8 mouse cellular contexts compared by ENCODE assay signal in the genomic region with DNA sequence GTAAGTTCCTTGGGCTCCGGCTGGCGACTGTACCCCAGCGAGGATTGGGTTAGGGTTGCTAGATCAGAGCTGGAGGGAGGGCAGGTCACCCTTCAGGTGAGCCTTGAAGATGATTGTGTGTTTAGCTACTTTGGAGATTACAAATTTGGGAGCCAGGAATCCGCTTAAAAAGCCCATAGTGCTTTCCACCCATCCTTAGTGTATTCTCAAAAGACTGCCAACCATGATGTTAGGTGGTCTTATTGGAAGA. TPM values are rescaled to one million over a fixed set of nuclear protein-coding genes. Genes with fewer than 3 reads are reported as not detected.
DNase-seq lines count a peak whose midpoint lies in the region; ATAC-seq lines count a peak whose summit lies in the region.

No protein-coding gene starts in this region.

- no peak for ATAC-seq in kidney, embryonic 14.5 days (ENCODE audit: low FRiP score, low TSS enrichment)
- no peak for ATAC-seq in hindbrain, embryonic 14.5 days (ENCODE audit: low FRiP score)
- ATAC-seq in midbrain, embryonic 15.5 days (replicated peaks): no peak
- ATAC-seq in inflammation-experienced regulatory T-cells, adult 6 months: no peak

- H3K4me2 ChIP-seq in kidney, embryonic 14.5 days (replicated peaks; ENCODE audit: low read depth, low read length): peak overlapping the region; percentile 81
- peak overlapping the region; percentile 68 for H3K4me2 ChIP-seq in hindbrain, embryonic 14.5 days (replicated peaks)
- H3K4me2 ChIP-seq in midbrain, embryonic 15.5 days: peak overlapping the region; percentile 81

- H3K4me1 ChIP-seq in kidney, embryonic 14.5 days (ENCODE audit: control insufficient read depth, insufficient read depth, low read length): peaks cover 5% of the 10 kb centered on the region; the same call in 1 of the 2 replicates
- peaks cover 4% of the 10 kb centered on the region; the same call in 1 of the 2 replicates for H3K4me1 ChIP-seq in brown adipose tissue, adult 24 weeks (ENCODE audit: control insufficient read depth, insufficient read depth, insufficient read length, low read length)
- H3K4me1 ChIP-seq in hindbrain, embryonic 14.5 days (replicated peaks; ENCODE audit: control insufficient read depth, insufficient read depth, low read length): peaks cover 8% of the 10 kb centered on the region
- H3K4me1 ChIP-seq in midbrain, embryonic 15.5 days: peaks cover 19% of the 10 kb centered on the region

- H3K27me3 ChIP-seq in kidney, embryonic 14.5 days (ENCODE audit: control insufficient read depth, insufficient read depth, low read length): no peaks in the 10 kb centered on the region
- no peaks in the 10 kb centered on the region for H3K27me3 ChIP-seq in hindbrain, embryonic 14.5 days (ENCODE audit: control insufficient read depth, insufficient read depth, low read length)
- no peaks in the 10 kb centered on the region for H3K27me3 ChIP-seq in midbrain, embryonic 15.5 days (replicated peaks)

- DNase-seq in kidney, adult 11 months: no peak
- DNase-seq in hindbrain, embryonic 14.5 days (ENCODE audit: low spot score): no peak
- no peak for DNase-seq in gastrocnemius, adult 8-10 months (ENCODE audit: low spot score in 2 of 2)
- DNase-seq in frontal cortex, postnatal 14 days (ENCODE audit: low spot score in 2 of 2): no peak

- H3K9ac ChIP-seq in kidney, embryonic 14.5 days (ENCODE audit: low read depth, low read length): peak overlapping the region; percentile 99
- H3K9ac ChIP-seq in hindbrain, embryonic 14.5 days: peak overlapping the region; percentile 86
- H3K9ac ChIP-seq in midbrain, embryonic 15.5 days: peak overlapping the region; percentile 83

- H3K36me3 ChIP-seq in kidney, embryonic 14.5 days (ENCODE audit: control insufficient read depth, insufficient read depth, low read length): peaks cover 35% of the 10 kb centered on the region
- H3K36me3 ChIP-seq in hindbrain, embryonic 14.5 days (replicated peaks; ENCODE audit: control insufficient read depth, insufficient read depth): peaks cover 39% of the 10 kb centered on the region
- peaks cover 15% of the 10 kb centered on the region for H3K36me3 ChIP-seq in midbrain, embryonic 15.5 days (replicated peaks)

- H3K27ac ChIP-seq in kidney, embryonic 14.5 days (ENCODE audit: low read depth, low read length): peak overlapping the region; percentile 99
- H3K27ac ChIP-seq in brown adipose tissue, adult 24 weeks (replicated peaks; ENCODE audit: low read depth, low read length): peak overlapping the region; percentile 75
- peak overlapping the region; percentile 97 for H3K27ac ChIP-seq in hindbrain, embryonic 14.5 days
- peak overlapping the region; percentile 95 for H3K27ac ChIP-seq in midbrain, embryonic 15.5 days

- no peaks in the 10 kb centered on the region for H3K9me3 ChIP-seq in kidney, embryonic 14.5 days (ENCODE audit: control insufficient read depth, low read length)
- H3K9me3 ChIP-seq in hindbrain, embryonic 14.5 days (ENCODE audit: control insufficient read depth, low read length): no peaks in the 10 kb centered on the region
- no peaks in the 10 kb centered on the region for H3K9me3 ChIP-seq in midbrain, embryonic 15.5 days

- peak overlapping the region; percentile 91 for H3K4me3 ChIP-seq in kidney, embryonic 14.5 days (ENCODE audit: low read length)
- H3K4me3 ChIP-seq in brown adipose tissue, adult 24 weeks (ENCODE audit: insufficient read depth, low read depth, low read length): peak overlapping the region; percentile 85
- peak overlapping the region; percentile 75 for H3K4me3 ChIP-seq in hindbrain, embryonic 14.5 days (replicated peaks; ENCODE audit: low read length)
- H3K4me3 ChIP-seq in midbrain, embryonic 15.5 days: peak overlapping the region; percentile 66

- WGBS in kidney, embryonic 14.5 days: 5% methylated on average over 4 of the region's 4 CpGs
- WGBS in hindbrain, embryonic 14.5 days: 2% methylated on average over 4 of the region's 4 CpGs
- WGBS in midbrain, embryonic 15.5 days: 1% methylated on average over 4 of the region's 4 CpGs

RNA-seq across cellular contexts. Expression of gene Rpl29, which starts 0.7 kb away (rescaled TPM):
- 1,370 and 1,590 TPM in 2 replicates for polyA plus RNA-seq in kidney, embryonic 14.5 days (2014; fragmentation: Nextera tagmentation; extraction: Ambion mirVana)
- 143 and 152 TPM in 2 replicates for polyA plus RNA-seq in brown adipose tissue, adult 24 weeks (2012; ENCODE audit: insufficient read depth, insufficient read length, missing spikeins)
- polyA plus RNA-seq in hindbrain, embryonic 14.5 days (2014; fragmentation: Nextera tagmentation; extraction: Ambion mirVana): 650 and 781 TPM in 2 replicates
- 553 and 554 TPM in 2 replicates for polyA plus RNA-seq in midbrain, embryonic 15.5 days (2015; fragmentation: Nextera tagmentation; extraction: Ambion mirVana)
- 1,000 to 10,000 TPM; 1,038 to 1,832 (median 1,102) TPM for polyA plus RNA-seq in inflammation-experienced regulatory T-cells, adult 6 months (2017; shearing (Covaris generic))
- total RNA-seq in gastrocnemius, adult 8-10 months (2022): 100 to 1,000 TPM; 259 to 320 (median 274) TPM

RNA-seq across cellular contexts. Expression of gene Acy1, which starts 8.2 kb away (rescaled TPM):
- 41.1 and 44.5 TPM in 2 replicates for polyA plus RNA-seq in kidney, embryonic 14.5 days (2014; fragmentation: Nextera tagmentation; extraction: Ambion mirVana)
- polyA plus RNA-seq in brown adipose tissue, adult 24 weeks (2012; ENCODE audit: insufficient read depth, insufficient read length, missing spikeins): 3.6 and 6.1 TPM in 2 replicates
- polyA plus RNA-seq in hindbrain, embryonic 14.5 days (2014; fragmentation: Nextera tagmentation; extraction: Ambion mirVana): 22.4 and 23.5 TPM in 2 replicates
- polyA plus RNA-seq in midbrain, embryonic 15.5 days (2015; fragmentation: Nextera tagmentation; extraction: Ambion mirVana): 20.7 TPM in 2 replicates
- polyA plus RNA-seq in inflammation-experienced regulatory T-cells, adult 6 months (2017; shearing (Covaris generic)): 10 to 100 TPM in 1 of 3 experiments, 1 to 10 TPM in 2; 8.9 to 14.6 (median 9.4) TPM
- total RNA-seq in gastrocnemius, adult 8-10 months (2022): 10 to 100 TPM in 2 of 4 experiments, 1 to 10 TPM in 2; 6.2 to 13.0 (median 9.1) TPM

RNA-seq across cellular contexts. Expression of gene Abhd14b, which starts 17.3 kb away (rescaled TPM):
- 18.7 and 25.6 TPM in 2 replicates for polyA plus RNA-seq in kidney, embryonic 14.5 days (2014; fragmentation: Nextera tagmentation; extraction: Ambion mirVana)
- polyA plus RNA-seq in brown adipose tissue, adult 24 weeks (2012; ENCODE audit: insufficient read depth, insufficient read length, missing spikeins): 21.5 and 26.4 TPM in 2 replicates
- 7.9 and 8.2 TPM in 2 replicates for polyA plus RNA-seq in hindbrain, embryonic 14.5 days (2014; fragmentation: Nextera tagmentation; extraction: Ambion mirVana)
- polyA plus RNA-seq in midbrain, embryonic 15.5 days (2015; fragmentation: Nextera tagmentation; extraction: Ambion mirVana): 8.9 and 11.0 TPM in 2 replicates
- 10 to 100 TPM in 2 of 3 experiments, 1 to 10 TPM in 1; 6.3 to 17.6 (median 12.6) TPM for polyA plus RNA-seq in inflammation-experienced regulatory T-cells, adult 6 months (2017; shearing (Covaris generic))
- total RNA-seq in gastrocnemius, adult 8-10 months (2022): 1 to 10 TPM; 2.1 to 3.8 (median 3.3) TPM

RNA-seq across cellular contexts. Expression of gene Abhd14a, which starts 17.5 kb away (rescaled TPM):
- polyA plus RNA-seq in kidney, embryonic 14.5 days (2014; fragmentation: Nextera tagmentation; extraction: Ambion mirVana): 50.2 and 58.8 TPM in 2 replicates
- polyA plus RNA-seq in brown adipose tissue, adult 24 weeks (2012; ENCODE audit: insufficient read depth, insufficient read length, missing spikeins): 12.8 and 12.9 TPM in 2 replicates
- polyA plus RNA-seq in hindbrain, embryonic 14.5 days (2014; fragmentation: Nextera tagmentation; extraction: Ambion mirVana): 57.7 and 69.8 TPM in 2 replicates
- polyA plus RNA-seq in midbrain, embryonic 15.5 days (2015; fragmentation: Nextera tagmentation; extraction: Ambion mirVana): 71.2 and 71.3 TPM in 2 replicates
- polyA plus RNA-seq in inflammation-experienced regulatory T-cells, adult 6 months (2017; shearing (Covaris generic)): 10 to 100 TPM in 2 of 3 experiments, 1 to 10 TPM in 1; 8.1 to 14.9 (median 14.4) TPM
- total RNA-seq in gastrocnemius, adult 8-10 months (2022): 10 to 100 TPM; 15.2 to 17.8 (median 16.7) TPM

RNA-seq across cellular contexts. Expression of gene Pcbp4, which starts 23.2 kb away (rescaled TPM):
- polyA plus RNA-seq in kidney, embryonic 14.5 days (2014; fragmentation: Nextera tagmentation; extraction: Ambion mirVana): 129 and 147 TPM in 2 replicates
- polyA plus RNA-seq in brown adipose tissue, adult 24 weeks (2012; ENCODE audit: insufficient read depth, insufficient read length, missing spikeins): 12.8 and 14.5 TPM in 2 replicates
- 183 and 186 TPM in 2 replicates for polyA plus RNA-seq in hindbrain, embryonic 14.5 days (2014; fragmentation: Nextera tagmentation; extraction: Ambion mirVana)
- polyA plus RNA-seq in midbrain, embryonic 15.5 days (2015; fragmentation: Nextera tagmentation; extraction: Ambion mirVana): 295 and 310 TPM in 2 replicates
- polyA plus RNA-seq in inflammation-experienced regulatory T-cells, adult 6 months (2017; shearing (Covaris generic)): 1 to 10 TPM; 4.1 to 5.0 (median 4.4) TPM
- total RNA-seq in gastrocnemius, adult 8-10 months (2022): 10 to 100 TPM; 49.9 to 70.6 (median 61.3) TPM
